Mouse (Mus musculus) bone marrow, adult 2 months (tissue): ENCODE results near the gene Cdc6. TPM values are rescaled to one million over a fixed set of nuclear protein-coding genes. Genes with fewer than 3 reads are reported as not detected.

Experiments
- H3K27ac ChIP-seq: fragments of 200-500 bp; 2 replicates; pipeline ENCODE4 v1.5.1; 2012; ENCODE audit warnings: low read depth, mild to moderate bottlenecking, control low read depth, inconsistent platforms, low read length; ENCODE audit not compliant: control insufficient read depth, poor library complexity, insufficient read depth
- H3K4me1 ChIP-seq: fragments of 200-500 bp; 2 replicates; pipeline ENCODE4 v1.6.1; 2011; ENCODE audit warnings: low read length; ENCODE audit not compliant: control insufficient read depth, insufficient read depth
- H3K4me3 ChIP-seq: fragments of 200-500 bp; replicated peaks from 2 replicates; pipeline ENCODE3; 2011; ENCODE audit warnings: mild to moderate bottlenecking, low read depth, low read length, control low read depth; ENCODE audit not compliant: control insufficient read depth
- CTCF ChIP-seq: fragments of 200-500 bp; IDR thresholded peaks from 2 replicates; pipeline ENCODE4 v1.5.1; 2011; ENCODE audit warnings: low read length, control low read depth; ENCODE audit not compliant: control insufficient read depth, insufficient read depth
- POLR2A ChIP-seq: fragments of 200-500 bp; IDR thresholded peaks from 2 replicates; pipeline ENCODE4 v1.6.1; 2011; ENCODE audit warnings: low read depth, mild to moderate bottlenecking, control low read depth, low read length, borderline replicate concordance; ENCODE audit not compliant: control insufficient read depth
- WGBS: fragments of 180-500 bp; shearing (Covaris S2); methylation state at CpG from one replicate; pipeline ENCODE4 v1.1.7; 2018; 5-methylcytosine and 5-hydroxymethylcytosine counted together
- polyA plus RNA-seq: library from polyadenylated mRNA; stranded (reverse); fragments of >200 nt; gene quantifications from 2 replicates; pipeline ENCODE4 v1.2.4, GENCODE M21; 2011; ENCODE audit warnings: low replicate concordance; ENCODE audit not compliant: missing spikeins, insufficient read depth, insufficient read length

Cdc6 gene
- polyA plus RNA-seq, 1 experiment: 53.9 TPM

- H3K4me3 ChIP-seq: no peak overlapping the region
Observed at GRCm38 (mm10) chr11:98947969-98948569, 40.5 kb downstream of the Cdc6 start.

DNA sequence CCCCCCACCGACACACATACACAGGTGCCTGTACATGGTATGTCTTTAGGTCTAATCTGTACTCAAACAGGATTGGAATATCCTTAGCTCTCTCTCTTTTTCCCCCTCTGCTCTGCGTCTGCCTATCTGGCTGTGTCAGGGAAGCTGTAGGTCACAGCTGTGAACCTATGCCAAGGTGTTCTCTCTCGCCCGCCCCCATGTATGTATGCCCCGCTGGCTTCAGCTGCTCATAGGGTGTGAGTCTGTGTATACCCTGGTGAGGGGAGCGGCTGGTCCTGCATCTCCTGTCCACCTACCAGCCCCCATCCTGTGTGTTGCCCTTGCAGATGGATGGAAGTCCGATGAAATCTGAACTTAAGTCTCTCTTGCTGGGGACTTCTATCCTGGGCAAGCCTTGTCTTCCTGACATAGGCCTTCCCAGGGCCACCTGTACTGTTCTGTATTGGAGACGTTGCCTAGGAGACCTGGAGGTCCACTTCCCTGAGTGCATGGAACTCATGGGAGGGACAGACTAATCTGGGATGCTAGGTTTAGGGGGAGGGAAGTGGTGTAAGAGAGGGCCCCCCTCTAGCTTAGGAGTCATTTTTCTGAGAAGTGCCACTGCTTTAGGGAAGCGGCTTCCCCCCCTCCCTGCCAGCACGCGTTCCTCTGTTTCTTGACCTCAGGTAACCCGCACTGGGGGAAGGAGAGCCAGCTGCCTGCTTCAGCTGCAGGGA is 41.8 kb downstream of the Cdc6 start:
- H3K27ac ChIP-seq: peak overlapping the region; percentile 72
- no peak for TF ChIP-seq CTCF
- no peak for TF ChIP-seq POLR2A
- WGBS: 43% methylated on average over 12 of the region's 12 CpGs
- peaks cover 26% of the 10 kb centered on the region for H3K4me1 ChIP-seq
- no peak overlapping the region for H3K4me3 ChIP-seq

More at GRCm38 (mm10) chr11:98947969-98948569, 40.5 kb downstream of the Cdc6 start:
- TF ChIP-seq POLR2A: no peak
- TF ChIP-seq CTCF: no peak; the same call in 1 of the 2 replicates
- H3K4me1 ChIP-seq: peaks cover 33% of the 10 kb centered on the region
- WGBS: 2% methylated on average over 18 of the region's 18 CpGs
- peak overlapping the region; percentile 72 for H3K27ac ChIP-seq

GRCm38 (mm10) chr11:98949958-98950460 is 42.4 kb downstream of the Cdc6 start:
- WGBS: 52% methylated on average over 7 of the region's 7 CpGs
- Histone ChIP-seq H3K4me1 (peaks cover 26% of the 10 kb centered on the region), H3K27ac (peak overlapping the region; percentile 72), H3K4me3 (no peak overlapping the region)
- TF ChIP-seq POLR2A (no peak), CTCF (no peak)

GRCm38 (mm10) chr11:98950484-98950883 is 42.9 kb downstream of the Cdc6 start:
- Histone ChIP-seq H3K4me1 (peaks cover 25% of the 10 kb centered on the region), H3K27ac (no peak overlapping the region), H3K4me3 (no peak overlapping the region)
- TF ChIP-seq CTCF (no peak), POLR2A (no peak; the same call in 1 of the 2 replicates)
- WGBS: 53% methylated on average over 9 of the region's 9 CpGs

DNA sequence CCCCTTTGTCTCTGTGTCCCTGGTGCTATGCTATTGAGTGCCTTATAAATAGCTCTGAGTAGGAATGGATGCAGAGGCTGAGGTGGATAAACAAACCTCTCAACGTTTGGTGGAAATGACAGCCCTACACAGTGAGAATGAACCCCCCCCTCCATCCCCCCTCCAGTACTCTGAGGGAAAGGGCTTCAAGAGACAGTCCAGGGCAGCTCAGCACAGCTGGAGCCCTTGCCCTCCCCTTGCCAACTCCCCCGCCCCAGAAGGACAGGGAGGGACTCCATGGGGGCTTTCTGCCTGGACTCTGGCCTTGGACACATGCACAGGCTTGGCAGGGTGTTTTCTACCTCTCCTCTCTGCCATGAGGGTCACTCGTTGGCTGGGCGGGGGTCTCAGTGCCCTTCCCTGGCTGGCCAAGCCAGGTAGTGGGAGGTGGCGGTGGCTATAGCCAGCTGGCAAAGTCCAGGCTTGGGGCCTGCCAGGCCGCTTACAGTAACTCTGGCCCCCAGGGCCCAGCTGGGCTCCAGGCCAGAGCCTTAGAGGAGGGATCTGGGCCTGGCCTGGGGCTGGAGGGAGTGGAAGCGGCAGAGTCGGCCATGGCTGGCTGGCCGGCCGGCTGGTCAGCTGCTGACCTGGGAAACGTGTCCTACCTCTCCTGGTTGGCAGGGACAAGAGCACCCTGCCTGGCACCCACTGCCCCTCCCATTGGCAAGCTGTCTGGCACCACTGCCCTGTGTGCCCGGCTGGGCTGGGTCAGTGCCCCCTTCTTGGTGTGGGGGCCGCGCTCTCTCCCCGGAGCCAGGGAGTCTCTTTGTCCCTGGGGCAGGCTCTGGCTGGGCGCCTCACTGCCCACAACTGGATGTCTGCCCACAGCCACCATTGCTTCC is 43.7 kb downstream of the Cdc6 start:
- H3K4me3 ChIP-seq: no peak overlapping the region
- H3K27ac ChIP-seq: peak overlapping the region; percentile 62
- WGBS: 59% methylated on average over 16 of the region's 16 CpGs
- TF ChIP-seq CTCF (no peak), POLR2A (0 out of 2 replicates have a peak, but pooled peaks have one; percentile 3)
- peaks cover 22% of the 10 kb centered on the region for H3K4me1 ChIP-seq

GRCm38 (mm10) chr11:98952111-98952510 is 44.5 kb downstream of the Cdc6 start:
- TF ChIP-seq CTCF (no peak), POLR2A (no peak)
- Histone ChIP-seq H3K27ac (peak overlapping the region; percentile 62), H3K4me3 (no peak overlapping the region), H3K4me1 (peaks cover 19% of the 10 kb centered on the region)
- 60% methylated on average over 1 of the region's 1 CpGs for WGBS

DNA sequence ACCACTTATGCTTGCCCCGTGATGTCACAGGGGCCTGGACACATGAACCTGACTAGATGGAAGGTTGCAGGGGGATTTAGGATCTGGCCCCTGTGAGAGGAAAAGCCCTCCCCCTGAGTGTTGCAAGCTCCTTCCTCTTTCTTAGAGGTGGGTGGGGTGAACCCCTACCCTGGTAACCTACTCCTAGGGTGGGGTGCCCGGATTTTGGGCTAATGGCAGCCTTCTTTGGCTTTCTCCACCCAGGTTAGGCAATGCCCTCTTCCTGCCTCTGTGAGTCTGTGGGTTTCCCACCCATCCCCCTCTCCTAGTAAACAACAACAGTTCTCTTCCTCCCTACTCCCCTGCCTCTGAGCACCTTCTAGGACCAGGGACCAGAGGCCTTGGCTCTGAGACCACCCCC is 45.1 kb downstream of the Cdc6 start:
- H3K4me3 ChIP-seq: no peak overlapping the region
- peak overlapping the region; percentile 62 for H3K27ac ChIP-seq
- H3K4me1 ChIP-seq: peaks cover 18% of the 10 kb centered on the region
- TF ChIP-seq POLR2A: no peak
- no peak for TF ChIP-seq CTCF
- WGBS: 21% methylated on average over 2 of the region's 2 CpGs

- H3K4me1 ChIP-seq: peaks cover 13% of the 10 kb centered on the region
- WGBS: 49% methylated on average over 2 of the region's 2 CpGs
- H3K27ac ChIP-seq: peak overlapping the region; percentile 62
- TF ChIP-seq CTCF (no peak), POLR2A (no peak)
- no peak overlapping the region for H3K4me3 ChIP-seq
Observed at GRCm38 (mm10) chr11:98953361-98953760, 45.8 kb downstream of the Cdc6 start.
